Mouse (Mus musculus): ENCODE results near the gene 2310061I04Rik. TPM values are rescaled to one million over a fixed set of nuclear protein-coding genes. Genes with fewer than 3 reads are reported as not detected.

The 2310061I04Rik gene
- polyA plus RNA-seq, 1 experiment from 2014 or later = 36.6 TPM

- Histone ChIP-seq H3K4me1 (replicated peaks; ENCODE audit: insufficient read depth, low read length) (no peaks in the 10 kb centered on the region), H3K9ac (ENCODE audit: low read depth, low read length) (no peak overlapping the region), H3K36me3 (ENCODE audit: insufficient read depth, low read length) (peaks cover 41% of the 10 kb centered on the region), H3K27ac (no peak overlapping the region; the same call in 1 of the 2 replicates), H3K27me3 (ENCODE audit: insufficient read depth, low read length) (no peaks in the 10 kb centered on the region), H3K9me3 (replicated peaks; ENCODE audit: low read length) (no peaks in the 10 kb centered on the region), H3K4me3 (replicated peaks; ENCODE audit: low read depth, low read length) (no peak overlapping the region), H3K4me2 (ENCODE audit: low read length) (no peak overlapping the region)
- ATAC-seq (replicated peaks; ENCODE audit: low FRiP score, low read depth) (0 out of 2 replicates have a peak, but pooled peaks have one; percentile 35), DNase-seq (ENCODE audit: low spot score) (peak; percentile 49)
- TF ChIP-seq CTCF (IDR thresholded peaks at IDR 0.05; ENCODE audit: low read depth) = peak; percentile 52
- 53% methylated on average over 1 of the region's 1 CpGs for WGBS
These were observed 49.1 kb downstream of the 2310061I04Rik start for GRCm38 (mm10) chr17:35848112-35848511.

- WGBS = 87% methylated on average over 3 of the region's 3 CpGs
- no peak for ATAC-seq (replicated peaks; ENCODE audit: low FRiP score, low read depth)
- H3K9me3 ChIP-seq (replicated peaks; ENCODE audit: low read length) = no peaks in the 10 kb centered on the region
These were observed 53.7 kb downstream of the 2310061I04Rik start for GRCm38 (mm10) chr17:35843514-35843913.

More at GRCm38 (mm10) chr17:35843514-35843913, 53.7 kb downstream of the 2310061I04Rik start:
- Histone ChIP-seq H3K4me3 (replicated peaks; ENCODE audit: low read depth, low read length) (no peak overlapping the region), H3K9ac (ENCODE audit: low read depth, low read length) (no peak overlapping the region), H3K36me3 (ENCODE audit: insufficient read depth, low read length) (peaks cover 12% of the 10 kb centered on the region; the same call in 1 of the 2 replicates), H3K27ac (no peak overlapping the region), H3K4me2 (ENCODE audit: low read length) (no peak overlapping the region), H3K27me3 (ENCODE audit: insufficient read depth, low read length) (no peaks in the 10 kb centered on the region), H3K4me1 (replicated peaks; ENCODE audit: insufficient read depth, low read length) (0 out of 2 replicates have a peak, but pooled peaks cover 4% of the 10 kb centered on the region)
- DNase-seq (ENCODE audit: low spot score) = no peak
- peak; percentile 46 for TF ChIP-seq CTCF (IDR thresholded peaks at IDR 0.05; ENCODE audit: low read depth)

MicroRNA genes within 50 kb of the gene (microRNA counts, 519-probe panel; counts per million panel counts)
- microRNA mmu-miR-1894-3p = 330 counts per million, percentile 68 among the panel's probes with 10 or more counts
- 330 counts per million, percentile 68 among the panel's probes with 10 or more counts for microRNA mmu-miR-1894-5p

Small RNA genes within 50 kb of the gene (microRNA-seq; reads per million reads assigned to microRNA genes)
- gene Gm28033 (1.4 reads per million), gene Mir1894 (not detected)

Other genes with a start within 250 kb of the 2310061I04Rik start
- 12.7 and 13.5 TPM in 2 replicates for gene Vars2, start 229.8 kb downstream of the 2310061I04Rik start, polyA plus RNA-seq (2015; fragmentation: Nextera tagmentation; extraction: Ambion mirVana)
- gene Gtf2h4, start 223.7 kb downstream of the 2310061I04Rik start, polyA plus RNA-seq (2015; fragmentation: Nextera tagmentation; extraction: Ambion mirVana) = 35.6 and 36.5 TPM in 2 replicates
- gene Ddr1, start 192.8 kb downstream of the 2310061I04Rik start, polyA plus RNA-seq (2015; fragmentation: Nextera tagmentation; extraction: Ambion mirVana) = 89.1 and 94.3 TPM in 2 replicates
- 83.6 and 93.1 TPM in 2 replicates for gene Ier3, start 75.7 kb downstream of the 2310061I04Rik start, polyA plus RNA-seq (2015; fragmentation: Nextera tagmentation; extraction: Ambion mirVana)
- gene Flot1, start 74.2 kb downstream of the 2310061I04Rik start, polyA plus RNA-seq (2015; fragmentation: Nextera tagmentation; extraction: Ambion mirVana) = 52.2 and 54.5 TPM in 2 replicates
- 503 and 575 TPM in 2 replicates for gene Tubb5, start 59.1 kb downstream of the 2310061I04Rik start, polyA plus RNA-seq (2015; fragmentation: Nextera tagmentation; extraction: Ambion mirVana)
- 5.4 and 5.6 TPM in 2 replicates for gene Mdc1, start 55.9 kb downstream of the 2310061I04Rik start, polyA plus RNA-seq (2015; fragmentation: Nextera tagmentation; extraction: Ambion mirVana)
- gene Nrm, start 36.1 kb downstream of the 2310061I04Rik start, polyA plus RNA-seq (2015; fragmentation: Nextera tagmentation; extraction: Ambion mirVana) = 36.9 and 44.6 TPM in 2 replicates
- gene Ppp1r18, start 31.8 kb downstream of the 2310061I04Rik start, polyA plus RNA-seq (2015; fragmentation: Nextera tagmentation; extraction: Ambion mirVana) = 16.2 and 17.2 TPM in 2 replicates
- 29.2 and 33.3 TPM in 2 replicates for gene Dhx16, start 17.6 kb downstream of the 2310061I04Rik start, polyA plus RNA-seq (2015; fragmentation: Nextera tagmentation; extraction: Ambion mirVana)
- 28.4 and 36.9 TPM in 2 replicates for gene Atat1, start 12.6 kb upstream of the 2310061I04Rik start, polyA plus RNA-seq (2015; fragmentation: Nextera tagmentation; extraction: Ambion mirVana)
- gene Mrps18b, start 19.0 kb upstream of the 2310061I04Rik start, polyA plus RNA-seq (2015; fragmentation: Nextera tagmentation; extraction: Ambion mirVana) = 88.4 and 94.7 TPM in 2 replicates
- 28.8 and 29.7 TPM in 2 replicates for gene Ppp1r10, start 19.0 kb upstream of the 2310061I04Rik start, polyA plus RNA-seq (2015; fragmentation: Nextera tagmentation; extraction: Ambion mirVana)
- gene Abcf1, start 72.3 kb upstream of the 2310061I04Rik start, polyA plus RNA-seq (2015; fragmentation: Nextera tagmentation; extraction: Ambion mirVana) = 78.6 and 90.2 TPM in 2 replicates
- 38.2 and 43.7 TPM in 2 replicates for gene Gnl1, start 82.4 kb upstream of the 2310061I04Rik start, polyA plus RNA-seq (2015; fragmentation: Nextera tagmentation; extraction: Ambion mirVana)
- gene Prr3, start 82.8 kb upstream of the 2310061I04Rik start, polyA plus RNA-seq (2015; fragmentation: Nextera tagmentation; extraction: Ambion mirVana) = 27.9 and 29.3 TPM in 2 replicates
- 1.3 and 1.7 TPM in 2 replicates for gene H2-T24, start 123.1 kb upstream of the 2310061I04Rik start, polyA plus RNA-seq (2015; fragmentation: Nextera tagmentation; extraction: Ambion mirVana)
- 14.2 and 16.1 TPM in 2 replicates for gene H2-T23, start 135.4 kb upstream of the 2310061I04Rik start, polyA plus RNA-seq (2015; fragmentation: Nextera tagmentation; extraction: Ambion mirVana)
- gene H2-T22, start 145.3 kb upstream of the 2310061I04Rik start, polyA plus RNA-seq (2015; fragmentation: Nextera tagmentation; extraction: Ambion mirVana) = 16.4 and 18.6 TPM in 2 replicates
- not detected in 2 replicates for gene Gm6034, start 145.5 kb upstream of the 2310061I04Rik start, polyA plus RNA-seq (2015; fragmentation: Nextera tagmentation; extraction: Ambion mirVana)
- gene Gm11127, start 160.9 kb upstream of the 2310061I04Rik start, polyA plus RNA-seq (2015; fragmentation: Nextera tagmentation; extraction: Ambion mirVana) = 0.13 and 0.22 TPM in 2 replicates
- not detected in 2 replicates for gene Gm19684, start 224.2 kb upstream of the 2310061I04Rik start, polyA plus RNA-seq (2015; fragmentation: Nextera tagmentation; extraction: Ambion mirVana)
- not detected in 2 replicates for gene Gm7030, start 232.0 kb upstream of the 2310061I04Rik start, polyA plus RNA-seq (2015; fragmentation: Nextera tagmentation; extraction: Ambion mirVana)

Measured in kidney, postnatal 0 days (tissue).